Mouse (Mus musculus) hindbrain, postnatal 0 days (tissue): ENCODE measurements around the gene Polr3c. TPM values are rescaled to one million over a fixed set of nuclear protein-coding genes. Genes with fewer than 3 reads are reported as not detected.
A peak's percentile ranks its signal among the peaks of the same experiment; 100 is the strongest.

ENCODE experiments used
- ATAC-seq: fragments of 200-750 bp; cut with Nextera tagmentation; 2 replicates; pipeline ENCODE4 v1.8.0; 2017; ENCODE audit warnings: mild to moderate bottlenecking, moderate TSS enrichment, moderate library complexity
- DNase-seq: peaks from one replicate; pipeline ENCODE4 v3.0.0-alpha.2; 2015; ENCODE audit warnings: low spot score
- H3K27ac ChIP-seq: fragments of 300-500 bp; sonication (generic); 2 replicates; pipeline ENCODE4 v1.5.1; 2014; ENCODE audit warnings: mild to moderate bottlenecking
- H3K27me3 ChIP-seq: fragments of 300-500 bp; sonication (generic); 2 replicates; pipeline ENCODE4 v1.6.1; 2014; ENCODE audit warnings: low read length, mixed read lengths; ENCODE audit not compliant: insufficient read depth
- H3K36me3 ChIP-seq: fragments of 300-500 bp; sonication (generic); 2 replicates; pipeline ENCODE4 v1.6.1; 2014; ENCODE audit warnings: low read length, mixed read lengths; ENCODE audit not compliant: insufficient read depth
- H3K4me1 ChIP-seq: fragments of 300-500 bp; sonication (generic); 2 replicates; pipeline ENCODE4 v1.6.1; 2014; ENCODE audit warnings: antibody characterized with exemption, low read length, mixed read lengths; ENCODE audit not compliant: insufficient read depth
- H3K4me2 ChIP-seq: fragments of 300-500 bp; sonication (generic); 2 replicates; pipeline ENCODE4 v1.6.1; 2014; ENCODE audit warnings: low read depth, mild to moderate bottlenecking, low read length, moderate library complexity, mixed read lengths
- H3K4me3 ChIP-seq: fragments of 300-500 bp; sonication (generic); 2 replicates; pipeline ENCODE4 v1.5.1; 2014; ENCODE audit warnings: low read length
- H3K9ac ChIP-seq: fragments of 300-500 bp; sonication (generic); replicated peaks from 2 replicates; pipeline ENCODE4 v1.6.1; 2014; ENCODE audit warnings: mild to moderate bottlenecking, low read length, moderate library complexity, mixed read lengths
- H3K9me3 ChIP-seq: fragments of 300-500 bp; sonication (generic); 2 replicates; pipeline ENCODE4 v1.6.1; 2016; ENCODE audit warnings: low read length, mixed read lengths
- CTCF ChIP-seq: IDR thresholded peaks from 2 replicates; pipeline ENCODE4 v1.5.1; 2016; ENCODE audit warnings: antibody characterized with exemption, control low read depth, low read depth
- WGBS: fragments of 180-500 bp; shearing (Covaris S2); extraction: QIAGEN DNeasy Blood & Tissue Kit; methylation state at CpG from one replicate; pipeline ENCODE4 v1.1.7; 2014; 5-methylcytosine and 5-hydroxymethylcytosine counted together
- polyA plus RNA-seq: library from polyadenylated mRNA; unstranded; fragments of >200 nt; fragmentation: Nextera tagmentation; extraction: Ambion mirVana; gene quantifications from 2 replicates; pipeline ENCODE4 v1.2.1, GENCODE M21; 2015
- total RNA-seq: library from RNA; depleted of rRNA; stranded (reverse); fragments of >200 nt; gene quantifications from 2 replicates; pipeline ENCODE4 v1.2.3, GENCODE M21; 2014; rRNA removed

Gene Polr3c
- total and polyA plus RNA-seq, 2 experiments from 2014 or later: 11.7 to 29.1 TPM

GRCm38 (mm10) chr3:96663432-96664239 is 63.8 kb downstream of the Polr3c start:
- no peaks in the 10 kb centered on the region for H3K27me3 ChIP-seq
- DNase-seq (peak; percentile 90), ATAC-seq (peak; percentile 92)
- H3K4me3 ChIP-seq: peak overlapping the region; percentile 28
- peak overlapping the region; percentile 35; the same call in 1 of the 2 replicates for H3K9ac ChIP-seq
- peak overlapping the region; percentile 72; the same call in 1 of the 2 replicates for H3K27ac ChIP-seq
- peak; percentile 84 for TF ChIP-seq CTCF
- 3% methylated on average over 16 of the region's 18 CpGs for WGBS
- no peaks in the 10 kb centered on the region for H3K9me3 ChIP-seq
- H3K36me3 ChIP-seq: no peaks in the 10 kb centered on the region
- H3K4me1 ChIP-seq: peaks cover 8% of the 10 kb centered on the region
- peak overlapping the region; percentile 60 for H3K4me2 ChIP-seq

- Histone ChIP-seq H3K4me3 (peak overlapping the region; percentile 28), H3K27ac (peak overlapping the region; percentile 72; the same call in 1 of the 2 replicates), H3K27me3 (no peaks in the 10 kb centered on the region), H3K9ac (peak overlapping the region; percentile 35; the same call in 1 of the 2 replicates), H3K4me2 (peak overlapping the region; percentile 60), H3K4me1 (peaks cover 8% of the 10 kb centered on the region), H3K9me3 (no peaks in the 10 kb centered on the region), H3K36me3 (no peaks in the 10 kb centered on the region)
- no peak for TF ChIP-seq CTCF
- peak; percentile 13; the same call in 1 of the 2 replicates for ATAC-seq
- peak; percentile 32 for DNase-seq
- WGBS: 34% methylated on average over 8 of the region's 8 CpGs
Observed at GRCm38 (mm10) chr3:96662731-96663316, 64.6 kb downstream of the Polr3c start.

Other genes starting within 250 kb of the Polr3c start
- gene Hfe2, start 202.5 kb downstream of the Polr3c start, total RNA-seq: 0.78 and 1.9 TPM in 2 replicates
- gene Hfe2, start 202.5 kb downstream of the Polr3c start, polyA plus RNA-seq: 2.1 and 2.5 TPM in 2 replicates
- gene Txnip, start 169.7 kb downstream of the Polr3c start, total RNA-seq: 192 and 222 TPM in 2 replicates
- gene Txnip, start 169.7 kb downstream of the Polr3c start, polyA plus RNA-seq: 133 and 148 TPM in 2 replicates
- not detected in 2 replicates for gene Gm16253, start 150.6 kb downstream of the Polr3c start, total RNA-seq
- 0.48 and 0.96 TPM in 2 replicates for gene Gm16253, start 150.6 kb downstream of the Polr3c start, polyA plus RNA-seq
- gene Polr3gl, start 133.4 kb downstream of the Polr3c start, total RNA-seq: 10.7 and 11.2 TPM in 2 replicates
- 31.9 and 32.9 TPM in 2 replicates for gene Polr3gl, start 133.4 kb downstream of the Polr3c start, polyA plus RNA-seq
- 26.4 and 29.6 TPM in 2 replicates for gene Ankrd34a, start 131.0 kb downstream of the Polr3c start, total RNA-seq
- gene Ankrd34a, start 131.0 kb downstream of the Polr3c start, polyA plus RNA-seq: 14.2 and 15.3 TPM in 2 replicates
- gene Lix1l, start 126.5 kb downstream of the Polr3c start, total RNA-seq: 45.0 and 48.4 TPM in 2 replicates
- gene Lix1l, start 126.5 kb downstream of the Polr3c start, polyA plus RNA-seq: 3.9 and 5.2 TPM in 2 replicates
- gene Rbm8a, start 97.7 kb downstream of the Polr3c start, total RNA-seq: 14.9 and 17.0 TPM in 2 replicates
- 114 TPM in 2 replicates for gene Rbm8a, start 97.7 kb downstream of the Polr3c start, polyA plus RNA-seq
- gene Pex11b, start 92.3 kb downstream of the Polr3c start, total RNA-seq: 47.1 and 63.9 TPM in 2 replicates
- 66.9 and 67.3 TPM in 2 replicates for gene Pex11b, start 92.3 kb downstream of the Polr3c start, polyA plus RNA-seq
- gene Gm42957, start 92.2 kb downstream of the Polr3c start, total RNA-seq: 0.32 TPM in 1 of 2 replicates, not detected in the other
- 0.15 TPM in 1 of 2 replicates, not detected in the other for gene Gm42957, start 92.2 kb downstream of the Polr3c start, polyA plus RNA-seq
- gene Itga10, start 82.0 kb downstream of the Polr3c start, total RNA-seq: 2.3 and 2.6 TPM in 2 replicates
- 0.79 and 1.4 TPM in 2 replicates for gene Itga10, start 82.0 kb downstream of the Polr3c start, polyA plus RNA-seq
- gene Ankrd35, start 57.5 kb downstream of the Polr3c start, total RNA-seq: 2.1 and 6.4 TPM in 2 replicates
- gene Ankrd35, start 57.5 kb downstream of the Polr3c start, polyA plus RNA-seq: 2.8 and 3.0 TPM in 2 replicates
- 37.5 and 46.1 TPM in 2 replicates for gene Pias3, start 31.2 kb downstream of the Polr3c start, total RNA-seq
- 41.3 and 44.3 TPM in 2 replicates for gene Pias3, start 31.2 kb downstream of the Polr3c start, polyA plus RNA-seq
- 13.0 and 13.4 TPM in 2 replicates for gene Nudt17, start 19.1 kb downstream of the Polr3c start, total RNA-seq
- gene Nudt17, start 19.1 kb downstream of the Polr3c start, polyA plus RNA-seq: 17.6 and 17.8 TPM in 2 replicates
- gene Rnf115, start within 50 bp of the Polr3c start, total RNA-seq: 47.9 and 53.8 TPM in 2 replicates
- gene Rnf115, start within 50 bp of the Polr3c start, polyA plus RNA-seq: 76.6 and 81.2 TPM in 2 replicates
- 0.05 TPM in 1 of 2 replicates, not detected in the other for gene Pdzk1, start 101.7 kb upstream of the Polr3c start, total RNA-seq
- 0.24 TPM in 1 of 2 replicates, not detected in the other for gene Pdzk1, start 101.7 kb upstream of the Polr3c start, polyA plus RNA-seq
- gene Cd160, start 101.7 kb upstream of the Polr3c start, total RNA-seq: not detected in 2 replicates
- 0.06 and 0.13 TPM in 2 replicates for gene Cd160, start 101.7 kb upstream of the Polr3c start, polyA plus RNA-seq
- gene Gja5, start 177.1 kb upstream of the Polr3c start, total RNA-seq: 1.2 and 2.6 TPM in 2 replicates
- gene Gja5, start 177.1 kb upstream of the Polr3c start, polyA plus RNA-seq: 1.2 and 1.3 TPM in 2 replicates
- 20.4 and 40.3 TPM in 2 replicates for gene Gpr89, start 177.7 kb upstream of the Polr3c start, total RNA-seq
- gene Gpr89, start 177.7 kb upstream of the Polr3c start, polyA plus RNA-seq: 34.9 and 41.8 TPM in 2 replicates
- not detected in 2 replicates for gene Gja8, start 198.4 kb upstream of the Polr3c start, total RNA-seq
- 0.04 and 0.05 TPM in 2 replicates for gene Gja8, start 198.4 kb upstream of the Polr3c start, polyA plus RNA-seq